Mouse (Mus musculus): ENCODE data around the gene Cbx2.

- TF ChIP-seq ZNF384 (IDR thresholded peaks at IDR 0.05; ENCODE audit: low read depth, low read length) (no peak), EP300 (IDR thresholded peaks at IDR 0.05; ENCODE audit: low read depth in 1 of 2, low read length in 2 of 2) (no peak), USF1 (IDR thresholded peaks at IDR 0.05; ENCODE audit: low read depth, low read length) (no peak), TAL1 (IDR thresholded peaks at IDR 0.05; ENCODE audit: low read length) (no peak)
Measured at GRCm38 (mm10) chr11:119038744-119039484, 16.2 kb downstream of the Cbx2 start.
